Mouse (Mus musculus): ENCODE results near the gene Pitpnm2.

- TF ChIP-seq CTCF (IDR thresholded peaks at IDR 0.05; ENCODE audit: control insufficient read depth, insufficient read depth, insufficient read length) = no peak
- TF ChIP-seq USF1 (IDR thresholded peaks at IDR 0.05; ENCODE audit: low read depth) = no peak
- no peak for TF ChIP-seq CEBPB (IDR thresholded peaks at IDR 0.05; ENCODE audit: low read depth)
- no peak for TF ChIP-seq MYOD1 (IDR thresholded peaks at IDR 0.05; ENCODE audit: control insufficient read depth, insufficient read length, low read depth)
- no peak for TF ChIP-seq FOSL1 (IDR thresholded peaks at IDR 0.05; ENCODE audit: insufficient read depth, low read length, poor library complexity, severe bottlenecking)
- no peak for TF ChIP-seq MYOG (IDR thresholded peaks at IDR 0.05; ENCODE audit: control insufficient read depth, extremely low read depth, insufficient read length)
These were observed 68.9 kb downstream of the Pitpnm2 start for GRCm38 (mm10) chr5:124180500-124181167.
